Mouse (Mus musculus) liver, embryonic 14 days (tissue): ENCODE results near the gene F13a1. TPM values are rescaled to one million over a fixed set of nuclear protein-coding genes. Genes with fewer than 3 reads are reported as not detected.

Experiments
- polyA plus RNA-seq: library from polyadenylated mRNA; depleted of rRNA; stranded (reverse); fragments of >200 nt; gene quantifications from 2 replicates; pipeline ENCODE4 v1.2.3, GENCODE M21; 2012; rRNA removed

The F13a1 gene
- 3.9 and 4.7 TPM in 2 replicates for polyA plus RNA-seq

DNA sequence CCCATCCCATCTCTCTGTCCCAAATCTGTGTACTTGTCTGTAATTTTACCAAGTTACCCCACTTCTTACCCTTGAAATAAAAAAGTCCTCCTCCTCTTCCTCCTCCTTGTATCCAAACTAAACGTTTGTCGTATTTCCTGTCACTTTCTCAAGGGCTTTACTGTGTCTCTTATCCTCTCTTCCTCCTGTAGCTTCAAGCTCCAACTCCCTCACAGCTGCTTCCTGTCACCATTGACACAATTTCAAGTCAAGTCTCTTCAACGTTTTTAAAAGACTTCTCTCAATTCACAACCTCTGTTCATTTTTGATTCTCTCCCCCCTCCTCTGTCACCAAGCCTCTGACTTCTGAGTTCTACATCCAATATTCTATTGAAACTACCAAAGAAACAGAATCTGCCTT is at the start of gene F13a1:
Gene F13a1, minus strand, starts transcription at position 119 of the 400 bp plus-strand sequence.

